Mouse (Mus musculus): ENCODE measurements around the gene Wwox.

DNA sequence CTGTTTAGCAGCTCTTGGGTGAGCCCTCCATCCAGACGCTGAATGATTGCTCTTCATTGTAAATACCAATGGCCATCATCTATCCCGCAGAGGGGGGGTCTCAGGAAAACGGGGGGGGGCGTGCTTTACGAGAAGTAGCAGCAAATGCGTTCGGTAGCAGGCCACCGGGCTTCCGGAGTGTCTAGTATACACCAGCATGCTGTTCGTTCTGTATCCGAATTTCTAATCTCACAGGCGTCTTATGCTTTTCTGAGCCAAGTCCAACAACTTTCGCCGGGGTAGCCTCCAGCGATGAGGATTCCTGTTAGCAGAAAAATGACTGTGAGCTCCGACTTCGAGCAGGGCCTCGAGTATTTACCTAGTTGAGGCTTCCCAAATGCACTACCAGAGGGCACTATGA is 719.8 kb downstream of the Wwox start:
- no peak for TF ChIP-seq ZC3H11A (IDR thresholded peaks at IDR 0.05; ENCODE audit: low read depth, low read length)
- no peak for TF ChIP-seq MAZ (IDR thresholded peaks at IDR 0.05; ENCODE audit: low read depth, low read length)
- TF ChIP-seq POLR2A (IDR thresholded peaks at IDR 0.05; ENCODE audit: low read depth, low read length): no peak
- no peak for TF ChIP-seq EP300 (IDR thresholded peaks at IDR 0.05; ENCODE audit: low read length)
- TF ChIP-seq MAFK (IDR thresholded peaks at IDR 0.05; ENCODE audit: insufficient replicate concordance, low read length): no peak
- TF ChIP-seq CTCF (conservative IDR thresholded peaks at IDR 0.05 in 1 of 2, IDR thresholded peaks at IDR 0.05 in 1 of 2; ENCODE audit: low read depth in 2 of 2, low read length in 2 of 2): no peak
- no peak for TF ChIP-seq MAX (IDR thresholded peaks at IDR 0.05; ENCODE audit: low read length)
- no peak for TF ChIP-seq ZMIZ1 (IDR thresholded peaks at IDR 0.05; ENCODE audit: low read depth, low read length)
- no peak for TF ChIP-seq TCF12 (IDR thresholded peaks at IDR 0.05; ENCODE audit: low read depth, low read length)
